Mouse (Mus musculus) liver, postnatal 0 days (tissue): ENCODE data around the gene Sipa1l2.

Source experiments
- CTCF ChIP-seq: sonication (generic); IDR thresholded peaks from 2 replicates; pipeline ENCODE4 v1.5.1; 2016; ENCODE audit warnings: antibody characterized with exemption, low read depth
- EP300 ChIP-seq: IDR thresholded peaks from 2 replicates; pipeline ENCODE4 v1.6.1; 2016; ENCODE audit warnings: antibody characterized with exemption, low read depth, mild to moderate bottlenecking

GRCm38 (mm10) chr8:125562878-125563277 is 6.7 kb downstream of the Sipa1l2 start:
- TF ChIP-seq EP300 (no peak), CTCF (no peak)
